Comparison of ENCODE assay signal across 13 mouse cellular contexts in genomic region chr12:100353954-100354353, GRCm38 (mm10).
DNase-seq lines count a peak whose midpoint lies in the region; ATAC-seq and TF ChIP-seq lines count a peak whose summit lies in the region.
"Had no signal": no experiment of that assay in that cellular context is flagged by ENCODE, and none has a peak within 500 bp of the region (broad histone marks: within the 10 kb centered on the region; RNA-seq: fewer than 3 reads in every experiment).

No protein-coding gene starts in this region.

- H3K27ac ChIP-seq in left cerebral cortex, adult 2 months = peak overlapping the region; percentile 95
- H3K27ac ChIP-seq: embryonic facial prominence, embryonic 10.5 days; hindbrain, embryonic 14.5 days; limb, embryonic 15.5 days had no signal

- no peak for DNase-seq in left cerebral cortex, adult 2 months (ENCODE audit: extremely low spot score in 1 of 2, low spot score in 2 of 2)
- no peak for DNase-seq in left cerebral cortex, adult 9 months (ENCODE audit: low spot score in 2 of 2)
- DNase-seq in Muller cell, postnatal 12 days (ENCODE audit: inconsistent ontology term) = peak; percentile 61
- DNase-seq in cerebellum, adult 8-10 months = peak; percentile 51
- DNase-seq in right cerebral cortex, postnatal 4 days = no peak
- no peak for DNase-seq in heart, postnatal 25 days (ENCODE audit: low spot score)
- DNase-seq: kidney, adult 18-20 months; lung, adult 2 months; right cerebral cortex, adult 18-20 months had no signal

- intact Hi-C loops in left cerebral cortex, adult 2 months (cut with DNase I) = loop anchor here (1.0 to 5.0 kb wide), 6 partner anchors 7 to 215 kb away; no protein-coding TSS in a partner anchor
- intact Hi-C loops in heart, postnatal 25 days (cut with DNase I) = no loop called here

- H3K4me3 ChIP-seq in left cerebral cortex, adult 2 months = no peak overlapping the region
- H3K4me3 ChIP-seq: embryonic facial prominence, embryonic 10.5 days; limb, embryonic 15.5 days had no signal

- no peak for TF ChIP-seq CTCF in left cerebral cortex, adult 2 months (IDR thresholded peaks at IDR 0.05)

- ATAC-seq in inflammation-experienced regulatory T-cells, adult 6 months = no peak

Comparison
In these comparisons a context has a peak if more than half of its experiments do, and no peak if none do; other contexts are left out.
1. DNase-seq: peak in Muller cell, postnatal 12 days (single experiment) and cerebellum, adult 8-10 months (single experiment); none in left cerebral cortex, adult 2 months (0 of 2), left cerebral cortex, adult 9 months (0 of 2), right cerebral cortex, postnatal 4 days (single experiment) and heart, postnatal 25 days (single experiment).